Mouse (Mus musculus) embryonic facial prominence, embryonic 15.5 days (tissue): ENCODE data around the gene Gclc. TPM values are rescaled to one million over a fixed set of nuclear protein-coding genes. Genes with fewer than 3 reads are reported as not detected.

Experiments
- ATAC-seq: fragments of 200-750 bp; cut with Nextera tagmentation; 2 replicates; pipeline ENCODE4 v1.8.0; 2017; ENCODE audit warnings: low read depth, moderate TSS enrichment; ENCODE audit not compliant: insufficient number of reproducible peaks, low FRiP score, low TSS enrichment
- H3K27ac ChIP-seq: fragments of 300-500 bp; sonication (generic); replicated peaks from 2 replicates; pipeline ENCODE4 v1.5.1; 2015; ENCODE audit warnings: mild to moderate bottlenecking, inconsistent platforms
- H3K27me3 ChIP-seq: fragments of 300-500 bp; sonication (generic); 2 replicates; pipeline ENCODE4 v1.6.1; 2015; ENCODE audit warnings: inconsistent platforms
- H3K36me3 ChIP-seq: fragments of 300-500 bp; sonication (generic); 2 replicates; pipeline ENCODE4 v1.6.1; 2015; ENCODE audit warnings: mild to moderate bottlenecking, inconsistent platforms
- H3K4me1 ChIP-seq: fragments of 300-500 bp; sonication (generic); 2 replicates; pipeline ENCODE4 v1.6.1; 2015; ENCODE audit warnings: inconsistent platforms
- H3K4me2 ChIP-seq: fragments of 300-500 bp; sonication (generic); replicated peaks from 2 replicates; pipeline ENCODE4 v1.6.1; 2015; ENCODE audit warnings: mild to moderate bottlenecking, inconsistent platforms
- H3K4me3 ChIP-seq: fragments of 300-500 bp; sonication (generic); replicated peaks from 2 replicates; pipeline ENCODE4 v1.5.1; 2015; ENCODE audit warnings: mild to moderate bottlenecking, inconsistent platforms
- H3K9ac ChIP-seq: fragments of 300-500 bp; sonication (generic); 2 replicates; pipeline ENCODE4 v1.6.1; 2015; ENCODE audit warnings: inconsistent platforms
- H3K9me3 ChIP-seq: fragments of 300-500 bp; sonication (generic); replicated peaks from 2 replicates; pipeline ENCODE4 v1.6.1; 2016; ENCODE audit warnings: inconsistent platforms
- WGBS: fragments of 180-500 bp; shearing (Covaris S2); methylation state at CpG from one replicate; pipeline ENCODE4 v1.1.7; 2015; 5-methylcytosine and 5-hydroxymethylcytosine counted together
- polyA plus RNA-seq: library from polyadenylated mRNA; unstranded; fragments of >200 nt; fragmentation: Nextera tagmentation; extraction: Ambion mirVana; gene quantifications from 2 replicates; pipeline ENCODE4 v1.2.1, GENCODE M21; 2015

Gclc gene
- polyA plus RNA-seq, 1 experiment from 2014 or later = 16.3 TPM

DNA sequence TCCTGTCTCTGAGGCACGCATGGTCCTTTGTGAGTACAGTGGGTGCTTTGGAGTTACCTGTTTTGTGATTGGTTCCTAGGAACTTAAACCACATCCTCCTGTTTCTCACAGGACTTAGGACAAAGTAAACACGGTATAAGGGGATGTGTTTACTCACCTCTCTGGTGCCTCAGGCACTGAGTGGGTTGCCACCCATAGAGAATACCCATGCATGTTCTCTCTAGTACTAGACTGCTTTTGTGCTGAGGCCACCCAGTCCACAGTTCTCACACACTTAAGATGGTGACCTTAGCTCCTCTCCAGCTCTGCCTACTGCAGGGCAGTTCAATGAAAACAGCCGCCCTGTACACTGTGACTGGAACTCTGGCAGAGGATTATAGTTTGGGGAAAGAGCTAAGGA lies 12.4 kb downstream of the Gclc start:
- Histone ChIP-seq H3K9me3 (no peaks in the 10 kb centered on the region), H3K36me3 (no peaks in the 10 kb centered on the region), H3K9ac (no peak overlapping the region), H3K27me3 (no peaks in the 10 kb centered on the region), H3K4me1 (no peaks in the 10 kb centered on the region), H3K27ac (no peak overlapping the region), H3K4me2 (no peak overlapping the region), H3K4me3 (no peak overlapping the region)
- no peak for ATAC-seq
- 67% methylated on average over 3 of the region's 3 CpGs for WGBS

DNA sequence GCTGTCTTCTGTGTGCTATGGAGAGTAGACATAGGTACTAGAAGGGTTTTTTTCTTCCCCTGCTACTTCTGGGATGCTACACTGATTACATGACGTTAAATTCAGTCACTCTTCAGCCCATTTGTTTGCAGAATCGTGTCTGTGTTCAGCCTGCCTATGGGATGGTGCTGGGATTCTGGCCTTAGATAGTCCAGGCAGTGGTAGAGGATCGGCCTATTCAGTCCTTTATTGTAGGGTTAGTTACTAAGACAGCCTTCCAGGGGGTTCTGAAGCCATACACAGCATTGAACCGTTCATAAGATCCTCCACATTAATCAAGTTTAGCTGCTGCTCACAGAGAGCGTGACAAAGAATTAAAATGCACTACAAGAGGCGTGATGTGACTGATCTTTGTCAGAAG lies 16.6 kb downstream of the Gclc start:
- Histone ChIP-seq H3K36me3 (no peaks in the 10 kb centered on the region), H3K9ac (no peak overlapping the region), H3K27me3 (no peaks in the 10 kb centered on the region), H3K4me2 (no peak overlapping the region), H3K4me3 (no peak overlapping the region), H3K4me1 (no peaks in the 10 kb centered on the region), H3K27ac (no peak overlapping the region), H3K9me3 (no peaks in the 10 kb centered on the region)
- no peak for ATAC-seq
- WGBS = 81% methylated on average over 6 of the region's 6 CpGs

DNA sequence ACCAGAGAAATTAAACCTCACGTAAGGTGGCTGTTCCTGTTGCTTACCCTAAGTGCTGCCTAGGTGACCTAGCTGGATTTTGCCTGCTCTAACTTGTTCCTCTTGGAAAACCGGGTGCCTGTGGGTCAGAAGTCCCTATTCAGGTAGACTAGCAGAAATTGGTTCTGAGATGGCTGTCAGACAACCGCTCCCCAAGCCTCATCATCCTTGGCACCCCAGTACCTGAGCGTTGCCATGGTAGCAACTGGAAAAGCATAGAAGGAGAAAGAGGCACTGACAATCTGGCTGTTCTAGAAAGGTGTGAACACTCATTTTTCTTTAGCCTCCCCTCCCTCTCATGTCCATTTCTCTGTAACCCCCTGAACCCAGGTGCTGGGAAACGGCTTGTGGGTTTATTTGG lies 17.0 kb downstream of the Gclc start:
- Histone ChIP-seq H3K4me3 (no peak overlapping the region), H3K4me2 (no peak overlapping the region), H3K27ac (no peak overlapping the region), H3K27me3 (no peaks in the 10 kb centered on the region), H3K9me3 (no peaks in the 10 kb centered on the region), H3K4me1 (no peaks in the 10 kb centered on the region), H3K9ac (no peak overlapping the region), H3K36me3 (no peaks in the 10 kb centered on the region)
- 81% methylated on average over 5 of the region's 5 CpGs for WGBS
- no peak for ATAC-seq

DNA sequence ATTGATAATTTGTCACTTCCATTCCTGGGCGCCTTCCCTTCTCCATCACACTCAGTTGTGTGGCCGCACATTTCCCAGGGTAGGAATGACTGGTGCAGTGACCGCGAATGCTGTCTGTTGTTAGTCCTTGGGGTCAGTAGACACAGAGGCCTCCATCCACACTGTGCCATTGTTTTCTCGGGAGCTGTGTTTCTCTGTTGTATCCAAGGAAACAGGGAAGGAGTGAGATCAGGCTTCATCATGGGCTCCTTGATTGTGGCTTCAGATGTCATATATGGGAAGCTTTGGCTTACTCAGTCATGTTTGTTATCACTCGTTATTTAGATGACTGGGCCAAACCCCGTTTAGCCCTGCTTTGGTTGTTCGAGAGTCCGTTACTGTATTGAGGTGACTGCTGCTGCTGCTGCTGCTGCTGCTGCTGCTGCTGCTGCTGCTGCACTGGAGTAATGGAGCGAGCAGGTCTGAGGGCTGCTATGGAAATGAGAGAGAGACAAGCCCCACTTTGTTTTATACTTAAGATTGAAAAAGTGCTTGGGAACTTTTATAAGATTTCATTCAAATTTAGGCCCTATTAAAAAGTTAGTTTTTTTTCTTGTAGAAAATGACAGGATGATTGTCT lies 17.5 kb downstream of the Gclc start:
- Histone ChIP-seq H3K27ac (no peak overlapping the region), H3K9ac (no peak overlapping the region), H3K4me3 (no peak overlapping the region), H3K4me1 (no peaks in the 10 kb centered on the region), H3K27me3 (no peaks in the 10 kb centered on the region), H3K36me3 (no peaks in the 10 kb centered on the region), H3K4me2 (no peak overlapping the region), H3K9me3 (no peaks in the 10 kb centered on the region)
- 67% methylated on average over 10 of the region's 10 CpGs for WGBS
- ATAC-seq = no peak; the same call in 1 of the 2 replicates

DNA sequence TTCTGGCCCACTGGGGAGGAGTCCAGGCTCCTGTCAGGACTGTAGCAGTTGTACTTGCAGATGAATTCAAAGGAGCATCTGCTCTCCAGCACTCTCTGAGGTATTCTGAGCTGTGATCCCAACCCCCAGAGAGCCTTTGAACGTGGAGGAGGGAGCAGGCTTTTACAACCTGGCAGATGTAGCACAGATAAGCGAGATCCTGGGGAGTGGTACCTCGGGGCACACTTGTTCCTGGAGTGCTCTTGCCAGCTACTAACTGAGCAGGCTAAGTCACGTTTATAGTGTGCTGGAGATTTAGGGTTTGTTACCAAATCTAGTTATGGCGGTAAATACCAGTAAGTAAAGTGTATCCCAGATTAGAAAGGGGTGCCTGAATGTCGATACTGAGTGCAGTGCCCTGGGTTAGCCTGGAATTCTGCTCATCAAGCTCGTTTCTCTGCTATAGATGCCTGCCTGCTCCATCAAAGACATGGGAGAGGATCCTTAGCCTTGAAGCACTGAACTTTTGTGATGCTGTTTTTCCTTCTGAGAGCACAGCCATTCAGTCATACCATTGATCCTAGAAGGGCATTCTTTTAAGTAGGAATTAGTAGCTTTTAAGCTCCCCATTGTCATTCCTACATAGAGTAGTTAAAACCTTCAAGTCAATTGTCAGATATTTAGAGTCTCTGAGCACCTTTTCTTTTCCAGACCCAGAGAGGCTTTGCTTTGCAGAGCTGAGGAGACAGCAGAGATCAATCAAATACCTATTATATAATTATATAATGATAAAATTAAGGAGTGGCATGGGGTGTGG lies 22.6 kb downstream of the Gclc start:
- Histone ChIP-seq H3K36me3 (peaks cover 19% of the 10 kb centered on the region; the same call in 1 of the 2 replicates), H3K27me3 (no peaks in the 10 kb centered on the region), H3K4me1 (no peaks in the 10 kb centered on the region), H3K4me3 (no peak overlapping the region), H3K27ac (no peak overlapping the region), H3K9ac (no peak overlapping the region), H3K9me3 (no peaks in the 10 kb centered on the region), H3K4me2 (no peak overlapping the region)
- no peak; the same call in 1 of the 2 replicates for ATAC-seq
- WGBS = 63% methylated on average over 7 of the region's 7 CpGs

DNA sequence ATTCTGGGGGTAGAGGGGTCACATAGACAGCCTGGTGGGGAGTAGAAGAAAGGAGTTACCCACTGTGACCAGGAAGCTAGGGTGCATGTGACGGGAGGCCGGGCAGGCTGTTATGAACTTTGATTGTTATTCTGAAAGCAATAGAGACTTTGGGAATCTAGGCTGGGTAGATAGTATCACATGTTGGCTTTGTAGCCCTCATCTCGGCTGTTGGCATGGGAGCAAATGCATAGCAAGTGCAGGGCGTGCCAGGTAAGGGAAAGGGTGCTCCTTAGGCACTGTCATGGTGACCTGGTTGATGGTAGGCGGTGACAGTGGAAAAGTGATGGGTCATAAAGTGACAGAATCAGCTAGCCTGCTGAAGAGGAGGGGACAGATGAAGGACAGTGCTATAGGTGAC lies 23.3 kb downstream of the Gclc start:
- Histone ChIP-seq H3K9me3 (no peaks in the 10 kb centered on the region), H3K9ac (no peak overlapping the region), H3K27ac (no peak overlapping the region), H3K4me3 (no peak overlapping the region), H3K36me3 (peaks cover 19% of the 10 kb centered on the region; the same call in 1 of the 2 replicates), H3K4me2 (no peak overlapping the region), H3K27me3 (no peaks in the 10 kb centered on the region), H3K4me1 (no peaks in the 10 kb centered on the region)
- 87% methylated on average over 5 of the region's 5 CpGs for WGBS
- ATAC-seq = no peak

DNA sequence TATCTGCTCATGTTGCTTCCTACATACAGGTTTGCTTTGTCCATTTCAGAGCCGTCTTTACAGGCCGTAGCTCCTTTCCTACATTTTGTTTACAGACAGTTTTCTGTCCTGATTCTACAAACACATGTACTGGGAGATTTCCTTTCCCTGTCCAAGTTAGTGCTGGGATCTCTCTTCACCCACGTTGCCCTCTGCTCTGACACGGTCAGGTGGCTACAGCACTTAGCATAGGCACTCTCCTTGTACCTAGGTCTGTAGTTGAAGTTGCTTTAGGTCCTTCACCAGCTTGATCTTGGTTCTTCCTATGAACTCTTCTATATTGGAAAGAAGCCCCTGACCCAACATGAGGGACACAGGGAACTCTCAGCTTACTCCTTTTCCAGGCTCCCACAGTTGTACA lies 25.4 kb downstream of the Gclc start:
- Histone ChIP-seq H3K9ac (no peak overlapping the region), H3K27me3 (no peaks in the 10 kb centered on the region), H3K36me3 (peaks cover 28% of the 10 kb centered on the region; the same call in 1 of the 2 replicates), H3K4me2 (no peak overlapping the region), H3K4me1 (no peaks in the 10 kb centered on the region), H3K27ac (no peak overlapping the region), H3K4me3 (no peak overlapping the region), H3K9me3 (no peaks in the 10 kb centered on the region)
- no peak for ATAC-seq
- WGBS = 90% methylated on average over 4 of the region's 4 CpGs

DNA sequence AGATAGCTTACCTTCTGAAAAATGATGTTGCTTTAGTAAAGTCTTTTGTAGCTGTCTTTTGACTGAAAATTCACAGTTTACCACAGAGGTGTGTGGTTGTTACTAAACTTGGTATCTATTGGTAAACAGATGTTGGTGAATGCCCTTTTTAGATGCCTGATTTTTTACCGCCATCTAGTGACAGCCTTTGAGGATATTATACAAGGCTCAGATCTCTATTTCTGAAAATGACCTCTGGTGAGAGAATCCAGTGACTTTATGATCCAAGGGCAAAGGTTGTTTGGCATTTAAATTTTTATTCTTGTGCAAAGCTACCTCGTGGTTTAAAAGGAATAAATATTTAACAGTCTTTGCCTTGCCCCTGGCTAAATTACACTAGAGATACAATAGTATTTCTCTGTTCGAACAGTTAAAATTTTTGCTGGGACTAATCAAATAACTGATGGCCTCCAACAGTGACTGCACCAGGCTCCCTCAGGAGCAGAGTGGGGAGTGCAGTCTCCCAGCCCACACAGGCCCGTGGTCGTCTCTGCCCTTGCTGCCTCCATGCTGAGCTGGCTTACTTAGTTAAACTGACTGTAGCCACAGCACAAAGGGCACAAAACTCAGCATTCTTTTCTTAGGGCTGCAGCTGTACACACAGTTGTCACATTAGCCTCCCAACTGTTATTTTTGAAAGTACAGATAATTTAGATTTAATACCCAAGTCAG lies 27.3 kb downstream of the Gclc start:
- WGBS = 49% methylated on average over 5 of the region's 5 CpGs
- no peaks in the 10 kb centered on the region for H3K9me3 ChIP-seq
- no peak overlapping the region for H3K27ac ChIP-seq
- no peak overlapping the region for H3K4me3 ChIP-seq
- peaks cover 44% of the 10 kb centered on the region; the same call in 1 of the 2 replicates for H3K36me3 ChIP-seq
- H3K9ac ChIP-seq = no peak overlapping the region
- no peak for ATAC-seq
- H3K27me3 ChIP-seq = no peaks in the 10 kb centered on the region
- no peak overlapping the region for H3K4me2 ChIP-seq
- H3K4me1 ChIP-seq = no peaks in the 10 kb centered on the region

DNA sequence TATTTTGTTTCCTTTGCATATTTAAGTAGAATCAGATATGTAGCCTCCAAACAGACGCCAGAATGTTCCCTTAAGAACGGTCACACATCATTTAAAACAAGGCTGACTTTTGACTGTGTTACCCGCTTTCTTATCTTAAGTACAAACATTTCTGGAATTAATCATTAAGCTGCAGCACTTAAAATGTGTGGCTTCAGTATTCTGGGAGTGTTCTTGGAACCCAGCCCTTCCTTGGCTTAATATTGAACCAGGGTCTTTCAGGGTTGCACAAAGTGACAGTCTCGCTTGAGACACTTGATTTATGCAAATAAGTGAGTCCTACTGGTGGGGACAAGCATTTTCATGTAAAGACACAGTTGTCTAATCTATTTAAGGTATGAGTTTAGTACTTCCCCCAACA lies 27.9 kb downstream of the Gclc start:
- no peak overlapping the region for H3K4me2 ChIP-seq
- no peak overlapping the region for H3K4me3 ChIP-seq
- no peaks in the 10 kb centered on the region for H3K4me1 ChIP-seq
- peaks cover 50% of the 10 kb centered on the region; the same call in 1 of the 2 replicates for H3K36me3 ChIP-seq
- H3K27ac ChIP-seq = no peak overlapping the region
- no peak for ATAC-seq
- H3K9me3 ChIP-seq = no peaks in the 10 kb centered on the region
- H3K27me3 ChIP-seq = no peaks in the 10 kb centered on the region
- no peak overlapping the region for H3K9ac ChIP-seq
- WGBS = 56% methylated on average over 4 of the region's 4 CpGs

DNA sequence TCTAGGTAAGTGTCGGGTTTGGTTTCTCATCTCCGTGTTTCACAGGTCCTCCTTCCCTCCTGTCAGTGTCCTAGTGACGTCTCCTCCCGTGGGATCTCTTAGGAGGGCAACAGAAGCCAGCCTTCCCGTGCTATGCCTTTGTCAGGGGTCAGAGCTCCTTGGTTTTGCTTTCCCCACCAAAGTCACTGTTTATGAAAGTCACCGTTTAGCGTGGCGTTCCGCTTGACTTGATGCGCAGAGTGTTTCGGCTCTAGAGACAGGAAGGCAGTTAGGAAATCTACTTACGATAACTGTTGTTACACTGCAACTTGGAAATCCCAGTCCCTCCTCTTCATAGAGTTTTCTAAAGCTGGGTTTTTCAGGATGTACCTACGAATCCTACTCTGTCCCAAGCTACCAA lies 28.7 kb downstream of the Gclc start:
- peaks cover 58% of the 10 kb centered on the region; the same call in 1 of the 2 replicates for H3K36me3 ChIP-seq
- 80% methylated on average over 13 of the region's 13 CpGs for WGBS
- H3K27ac ChIP-seq = no peak overlapping the region

DNA sequence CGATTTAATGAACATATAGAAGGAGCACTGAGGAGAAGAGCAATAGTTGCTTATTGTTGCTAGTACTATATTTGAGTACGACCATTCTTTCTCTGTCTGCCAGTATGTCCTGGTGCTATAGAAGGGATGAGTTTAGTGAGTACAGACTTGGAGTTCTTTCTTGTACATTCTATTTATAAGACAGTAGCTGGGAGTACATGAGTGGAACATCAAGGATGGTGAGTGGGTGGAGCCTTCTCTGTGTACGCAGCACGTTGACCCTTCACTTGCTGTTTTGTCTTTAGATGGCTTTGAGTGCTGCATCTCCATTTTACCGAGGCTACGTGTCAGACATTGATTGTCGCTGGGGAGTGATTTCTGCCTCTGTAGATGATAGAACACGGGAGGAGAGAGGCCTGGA lies 31.1 kb downstream of the Gclc start:
- 92% methylated on average over 8 of the region's 8 CpGs for WGBS
- Histone ChIP-seq H3K27me3 (no peaks in the 10 kb centered on the region), H3K9ac (no peak overlapping the region), H3K9me3 (no peaks in the 10 kb centered on the region), H3K36me3 (peaks cover 50% of the 10 kb centered on the region), H3K4me1 (no peaks in the 10 kb centered on the region), H3K27ac (no peak overlapping the region), H3K4me2 (no peak overlapping the region), H3K4me3 (no peak overlapping the region)
- no peak for ATAC-seq

More for the DNA sequence above, 28.7 kb downstream of the Gclc start:
- H3K27me3 ChIP-seq = no peaks in the 10 kb centered on the region
- no peak overlapping the region for H3K9ac ChIP-seq
- H3K4me3 ChIP-seq = no peak overlapping the region
- ATAC-seq = no peak
- H3K9me3 ChIP-seq = no peaks in the 10 kb centered on the region
- no peaks in the 10 kb centered on the region for H3K4me1 ChIP-seq
- no peak overlapping the region for H3K4me2 ChIP-seq
